In the genomic region with DNA sequence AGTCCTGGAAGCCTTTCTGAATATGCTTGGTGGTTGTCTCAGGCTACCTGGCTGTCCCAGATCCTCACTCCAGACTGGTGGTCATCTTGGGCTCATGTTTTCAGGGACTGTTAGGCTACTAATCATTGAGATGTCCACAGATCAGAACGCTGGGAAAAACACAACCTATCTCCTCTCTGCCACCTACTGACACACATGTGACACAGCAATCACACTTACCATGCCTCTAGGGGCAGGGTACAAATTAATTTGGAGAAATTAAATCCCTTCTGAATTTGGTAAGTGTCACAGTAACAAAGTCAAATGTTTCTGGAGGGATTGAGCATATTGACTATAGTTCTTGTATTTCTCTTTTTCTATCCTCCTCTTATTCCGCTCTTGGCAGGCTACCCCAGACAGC, we compare ENCODE assay signal across 21 mouse cellular contexts.
A peak's percentile ranks its signal among the peaks of the same experiment; 100 is the strongest.
DNase-seq lines count a peak whose midpoint lies in the region; ATAC-seq and TF ChIP-seq lines count a peak whose summit lies in the region.
"Had no signal": no experiment of that assay in that cellular context is flagged by ENCODE, and none has a peak within 500 bp of the region (broad histone marks: within the 10 kb centered on the region; RNA-seq: fewer than 3 reads in every experiment).

No protein-coding gene starts in this region.

- no peaks in the 10 kb centered on the region for H3K36me3 ChIP-seq in heart, postnatal 0 days (replicated peaks; ENCODE audit: control insufficient read depth, insufficient read depth, low read length)
- no peaks in the 10 kb centered on the region for H3K36me3 ChIP-seq in liver, postnatal 0 days (replicated peaks; ENCODE audit: insufficient read depth, low read length)
- no peaks in the 10 kb centered on the region for H3K36me3 ChIP-seq in E14TG2a.4 (ENCODE audit: insufficient read depth, low read length)
- H3K36me3 ChIP-seq in stomach, postnatal 0 days (ENCODE audit: control insufficient read depth, insufficient read depth, low read length): no peaks in the 10 kb centered on the region
- H3K36me3 ChIP-seq: embryonic facial prominence, embryonic 13.5 days; forebrain, embryonic 15.5 days; G1E; limb, embryonic 15.5 days; midbrain, embryonic 13.5 days; neural tube, embryonic 13.5 days had no signal

- no peak overlapping the region for H3K9ac ChIP-seq in heart, postnatal 0 days (replicated peaks; ENCODE audit: low read depth, low read length)
- H3K9ac ChIP-seq in liver, postnatal 0 days (replicated peaks): no peak overlapping the region
- no peak overlapping the region for H3K9ac ChIP-seq in stomach, postnatal 0 days (ENCODE audit: low read length)
- H3K9ac ChIP-seq: embryonic facial prominence, embryonic 13.5 days; forebrain, embryonic 15.5 days; hindbrain, embryonic 14.5 days; limb, embryonic 15.5 days; midbrain, embryonic 13.5 days; neural tube, embryonic 13.5 days had no signal

- no peaks in the 10 kb centered on the region for H3K4me1 ChIP-seq in heart, postnatal 0 days (ENCODE audit: control insufficient read depth, insufficient read depth)
- no peaks in the 10 kb centered on the region for H3K4me1 ChIP-seq in liver, postnatal 0 days (ENCODE audit: insufficient read depth)
- no peaks in the 10 kb centered on the region for H3K4me1 ChIP-seq in E14TG2a.4 (replicated peaks; ENCODE audit: low read depth, low read length)
- H3K4me1 ChIP-seq in stomach, postnatal 0 days (replicated peaks; ENCODE audit: control insufficient read depth, insufficient read depth): no peaks in the 10 kb centered on the region
- H3K4me1 ChIP-seq: embryonic facial prominence, embryonic 13.5 days; forebrain, embryonic 15.5 days; limb, embryonic 15.5 days; midbrain, embryonic 13.5 days; neural tube, embryonic 13.5 days had no signal

- no peak for ATAC-seq in heart, postnatal 0 days (ENCODE audit: insufficient read depth, low read depth)
- no peak for ATAC-seq in liver, postnatal 0 days
- no peak for ATAC-seq in stomach, postnatal 0 days (ENCODE audit: low FRiP score, low TSS enrichment)
- ATAC-seq: forebrain, embryonic 15.5 days; intestine, embryonic 16.5 days; midbrain, embryonic 13.5 days had no signal

- TF ChIP-seq CTCF in heart, postnatal 0 days (IDR thresholded peaks at IDR 0.05; ENCODE audit: low read depth): peak; percentile 36
- TF ChIP-seq CTCF in liver, postnatal 0 days (IDR thresholded peaks at IDR 0.05; ENCODE audit: low read depth): 0 out of 2 replicates have a peak, but pooled peaks have one; percentile 8
- TF ChIP-seq CTCF in E14TG2a.4 (conservative IDR thresholded peaks at IDR 0.05; ENCODE audit: low read length): peak; percentile 19
- TF ChIP-seq CTCF in stomach, postnatal 0 days (IDR thresholded peaks at IDR 0.05; ENCODE audit: low read depth): peak; percentile 56

- no peak for TF ChIP-seq EP300 in heart, postnatal 0 days (IDR thresholded peaks at IDR 0.05; ENCODE audit: low read depth)
- no peak for TF ChIP-seq EP300 in liver, postnatal 0 days (IDR thresholded peaks at IDR 0.05; ENCODE audit: low read depth)
- no peak for TF ChIP-seq EP300 in stomach, postnatal 0 days (optimal IDR thresholded peaks at IDR 0.05)

- H3K27me3 ChIP-seq in heart, postnatal 0 days (ENCODE audit: control insufficient read depth, insufficient read depth, low read length): no peaks in the 10 kb centered on the region
- H3K27me3 ChIP-seq in liver, postnatal 0 days (ENCODE audit: insufficient read depth, low read length): no peaks in the 10 kb centered on the region
- peaks cover 4% of the 10 kb centered on the region; the same call in 1 of the 2 replicates for H3K27me3 ChIP-seq in E14TG2a.4 (ENCODE audit: insufficient read depth, low read length)
- no peaks in the 10 kb centered on the region for H3K27me3 ChIP-seq in stomach, postnatal 0 days (ENCODE audit: control insufficient read depth, insufficient read depth, low read length)
- H3K27me3 ChIP-seq: embryonic facial prominence, embryonic 13.5 days; forebrain, embryonic 15.5 days; limb, embryonic 15.5 days; midbrain, embryonic 13.5 days; neural tube, embryonic 13.5 days had no signal

- intact Hi-C loops in heart, postnatal 14 days (cut with DNase I): no loop called here

- WGBS in heart, postnatal 0 days: 51% methylated on average over 2 of the region's 2 CpGs
- 57% methylated on average over 2 of the region's 2 CpGs for WGBS in liver, postnatal 0 days (ENCODE audit: insufficient replicate concordance)
- 55% methylated on average over 2 of the region's 2 CpGs for WGBS in stomach, postnatal 0 days

- no peak overlapping the region for H3K27ac ChIP-seq in heart, postnatal 0 days (ENCODE audit: low read depth)
- no peak overlapping the region for H3K27ac ChIP-seq in liver, postnatal 0 days (ENCODE audit: low read depth)
- no peak overlapping the region for H3K27ac ChIP-seq in stomach, postnatal 0 days (replicated peaks)
- H3K27ac ChIP-seq: embryonic facial prominence, embryonic 13.5 days; forebrain, embryonic 15.5 days; hindbrain, embryonic 14.5 days; limb, embryonic 15.5 days; midbrain, embryonic 13.5 days; neural tube, embryonic 13.5 days had no signal

- no peaks in the 10 kb centered on the region for H3K9me3 ChIP-seq in heart, postnatal 0 days (replicated peaks; ENCODE audit: control insufficient read depth, low read length)
- no peaks in the 10 kb centered on the region for H3K9me3 ChIP-seq in liver, postnatal 0 days (ENCODE audit: low read length)
- H3K9me3 ChIP-seq in E14TG2a.4 (ENCODE audit: low read length): no peaks in the 10 kb centered on the region
- H3K9me3 ChIP-seq in stomach, postnatal 0 days (ENCODE audit: control insufficient read depth, low read length): no peaks in the 10 kb centered on the region
- H3K9me3 ChIP-seq: embryonic facial prominence, embryonic 13.5 days; forebrain, embryonic 15.5 days; G1E; limb, embryonic 15.5 days; neural tube, embryonic 13.5 days had no signal

- no peak overlapping the region for H3K4me2 ChIP-seq in heart, postnatal 0 days (ENCODE audit: low read depth, low read length)
- no peak overlapping the region for H3K4me2 ChIP-seq in liver, postnatal 0 days (ENCODE audit: low read depth, low read length)
- no peak overlapping the region for H3K4me2 ChIP-seq in stomach, postnatal 0 days (replicated peaks; ENCODE audit: low read depth)
- H3K4me2 ChIP-seq: embryonic facial prominence, embryonic 13.5 days; forebrain, embryonic 15.5 days; heart, embryonic 11.5 days; hindbrain, embryonic 14.5 days; limb, embryonic 15.5 days; midbrain, embryonic 13.5 days; neural tube, embryonic 13.5 days had no signal

- no peak overlapping the region for H3K4me3 ChIP-seq in heart, postnatal 0 days (ENCODE audit: low read depth, low read length)
- H3K4me3 ChIP-seq in liver, postnatal 0 days (ENCODE audit: low read depth, low read length): no peak overlapping the region
- no peak overlapping the region for H3K4me3 ChIP-seq in E14TG2a.4 (replicated peaks; ENCODE audit: low read length)
- no peak overlapping the region for H3K4me3 ChIP-seq in stomach, postnatal 0 days (ENCODE audit: low read depth, low read length)
- H3K4me3 ChIP-seq: embryonic facial prominence, embryonic 13.5 days; forebrain, embryonic 15.5 days; limb, embryonic 15.5 days; midbrain, embryonic 13.5 days; neural tube, embryonic 13.5 days had no signal

- peak; percentile 8 for DNase-seq in heart, postnatal 0 days (ENCODE audit: low spot score)
- no peak for DNase-seq in heart, postnatal 14 days
- DNase-seq in liver, postnatal 0 days: no peak
- DNase-seq in liver: no peak
- no peak for DNase-seq in stomach, postnatal 0 days (ENCODE audit: low spot score)
- DNase-seq in right cerebral cortex, adult 2 months (ENCODE audit: low spot score in 2 of 2): no peak
- DNase-seq: cerebellum, adult 9-10 months; layer of hippocampus, postnatal 36 days; right cerebral cortex, adult 18-20 months; spleen, adult 18-20 months; thymus, postnatal 4 days had no signal
